Mouse (Mus musculus) midbrain, embryonic 14.5 days (tissue): Measurements from ENCODE around the gene Tedc2. TPM values are rescaled to one million over a fixed set of nuclear protein-coding genes. Genes with fewer than 3 reads are reported as not detected.

Experiments
- ATAC-seq: fragments of 200-750 bp; cut with Nextera tagmentation; 2 replicates; pipeline ENCODE4 v1.8.0; 2017; ENCODE audit warnings: moderate number of reproducible peaks, moderate library complexity; ENCODE audit not compliant: low FRiP score, low TSS enrichment
- DNase-seq: peaks from one replicate; pipeline ENCODE4 v3.0.0-alpha.2; 2015
- H3K27ac ChIP-seq: fragments of 300-500 bp; sonication (generic); replicated peaks from 2 replicates; pipeline ENCODE4 v1.5.1; 2014; ENCODE audit warnings: mild to moderate bottlenecking, low read depth, low read length, moderate library complexity
- H3K27me3 ChIP-seq: fragments of 300-500 bp; sonication (generic); 2 replicates; pipeline ENCODE4 v1.6.1; 2014; ENCODE audit warnings: low read length, control low read depth, mixed read lengths; ENCODE audit not compliant: control insufficient read depth, insufficient read depth
- H3K36me3 ChIP-seq: fragments of 300-500 bp; sonication (generic); 2 replicates; pipeline ENCODE4 v1.6.1; 2014; ENCODE audit warnings: low read length, control low read depth; ENCODE audit not compliant: control insufficient read depth, insufficient read depth
- H3K4me1 ChIP-seq: fragments of 300-500 bp; sonication (generic); 2 replicates; pipeline ENCODE4 v1.6.1; 2014; ENCODE audit warnings: mild to moderate bottlenecking, antibody characterized with exemption, low read length, control low read depth; ENCODE audit not compliant: control insufficient read depth, insufficient read depth
- H3K4me2 ChIP-seq: fragments of 300-500 bp; sonication (generic); 2 replicates; pipeline ENCODE4 v1.6.1; 2014; ENCODE audit warnings: mild to moderate bottlenecking, low read length, moderate library complexity
- H3K4me3 ChIP-seq: fragments of 300-500 bp; sonication (generic); replicated peaks from 2 replicates; pipeline ENCODE4 v1.5.1; 2014; ENCODE audit warnings: low read depth, low read length
- H3K9ac ChIP-seq: fragments of 300-500 bp; sonication (generic); replicated peaks from 2 replicates; pipeline ENCODE4 v1.6.1; 2014; ENCODE audit warnings: mild to moderate bottlenecking, low read length, moderate library complexity
- H3K9me3 ChIP-seq: fragments of 300-500 bp; sonication (generic); 2 replicates; pipeline ENCODE4 v1.6.1; 2016; ENCODE audit warnings: low read length, control low read depth, mixed read lengths; ENCODE audit not compliant: control insufficient read depth
- WGBS: fragments of 180-500 bp; shearing (Covaris S2); extraction: QIAGEN DNeasy Blood & Tissue Kit; methylation state at CpG from one replicate; pipeline ENCODE4 v1.1.7; 2014; 5-methylcytosine and 5-hydroxymethylcytosine counted together
- polyA plus RNA-seq: library from polyadenylated mRNA; unstranded; fragments of >200 nt; fragmentation: Nextera tagmentation; extraction: Ambion mirVana; gene quantifications from 2 replicates; pipeline ENCODE4 v1.2.1, GENCODE M21; 2014

Gene Tedc2
- polyA plus RNA-seq, 1 experiment from 2014 or later: 9.0 TPM

GRCm38 (mm10) chr17:24193769-24194168, 26.9 kb downstream of the Tedc2 start:
- peaks cover 10% of the 10 kb centered on the region; the same call in 1 of the 2 replicates for H3K36me3 ChIP-seq
- H3K4me2 ChIP-seq: no peak overlapping the region
- DNase-seq (no peak), ATAC-seq (no peak)
- H3K4me1 ChIP-seq: no peaks in the 10 kb centered on the region
- H3K4me3 ChIP-seq: no peak overlapping the region
- H3K9me3 ChIP-seq: no peaks in the 10 kb centered on the region
- H3K27me3 ChIP-seq: no peaks in the 10 kb centered on the region
- no peak overlapping the region for H3K27ac ChIP-seq
- no peak overlapping the region for H3K9ac ChIP-seq
- WGBS: 90% methylated on average over 5 of the region's 5 CpGs

- DNase-seq: no peak
- Histone ChIP-seq H3K27ac (no peak overlapping the region), H3K4me1 (no peaks in the 10 kb centered on the region), H3K36me3 (peaks cover 15% of the 10 kb centered on the region; the same call in 1 of the 2 replicates), H3K4me2 (no peak overlapping the region), H3K27me3 (no peaks in the 10 kb centered on the region), H3K9ac (no peak overlapping the region), H3K9me3 (no peaks in the 10 kb centered on the region), H3K4me3 (no peak overlapping the region)
- no peak for ATAC-seq
- WGBS: 93% methylated on average over 8 of the region's 8 CpGs
These were observed 27.4 kb downstream of the Tedc2 start for GRCm38 (mm10) chr17:24193268-24193667.

- 89% methylated on average over 8 of the region's 8 CpGs for WGBS
- no peaks in the 10 kb centered on the region for H3K27me3 ChIP-seq
- H3K4me3 ChIP-seq: no peak overlapping the region
- H3K4me2 ChIP-seq: no peak overlapping the region
- DNase-seq (no peak), ATAC-seq (no peak)
- peaks cover 19% of the 10 kb centered on the region; the same call in 1 of the 2 replicates for H3K36me3 ChIP-seq
- H3K27ac ChIP-seq: no peak overlapping the region
- H3K9ac ChIP-seq: no peak overlapping the region
- no peaks in the 10 kb centered on the region for H3K9me3 ChIP-seq
- H3K4me1 ChIP-seq: no peaks in the 10 kb centered on the region
These were observed 27.8 kb downstream of the Tedc2 start for GRCm38 (mm10) chr17:24192848-24193247.

GRCm38 (mm10) chr17:24191481-24191880, 29.2 kb downstream of the Tedc2 start:
- H3K36me3 ChIP-seq: peaks cover 21% of the 10 kb centered on the region; the same call in 1 of the 2 replicates
- H3K4me3 ChIP-seq: no peak overlapping the region
- H3K4me1 ChIP-seq: no peaks in the 10 kb centered on the region
- DNase-seq (no peak), ATAC-seq (no peak)
- no peaks in the 10 kb centered on the region for H3K27me3 ChIP-seq
- no peak overlapping the region for H3K9ac ChIP-seq
- no peak overlapping the region for H3K4me2 ChIP-seq
- H3K27ac ChIP-seq: no peak overlapping the region
- no peaks in the 10 kb centered on the region for H3K9me3 ChIP-seq
- 81% methylated on average over 4 of the region's 4 CpGs for WGBS

- 83% methylated on average over 2 of the region's 2 CpGs for WGBS
- DNase-seq: no peak
- no peak for ATAC-seq
These were observed 29.7 kb downstream of the Tedc2 start for GRCm38 (mm10) chr17:24190934-24191333.

GRCm38 (mm10) chr17:24174259-24174658, 46.4 kb downstream of the Tedc2 start:
- no peaks in the 10 kb centered on the region for H3K9me3 ChIP-seq
- H3K9ac ChIP-seq: no peak overlapping the region
- H3K27me3 ChIP-seq: no peaks in the 10 kb centered on the region
- no peaks in the 10 kb centered on the region for H3K36me3 ChIP-seq
- no peak overlapping the region for H3K4me3 ChIP-seq
- WGBS: 82% methylated on average over 3 of the region's 3 CpGs
- DNase-seq (no peak), ATAC-seq (no peak)
- peaks cover 6% of the 10 kb centered on the region for H3K4me1 ChIP-seq
- no peak overlapping the region for H3K4me2 ChIP-seq
- no peak overlapping the region for H3K27ac ChIP-seq

More at GRCm38 (mm10) chr17:24190934-24191333, 29.7 kb downstream of the Tedc2 start:
- Histone ChIP-seq H3K4me3 (no peak overlapping the region), H3K27me3 (no peaks in the 10 kb centered on the region), H3K27ac (no peak overlapping the region), H3K9me3 (no peaks in the 10 kb centered on the region), H3K4me1 (no peaks in the 10 kb centered on the region), H3K4me2 (no peak overlapping the region), H3K9ac (no peak overlapping the region), H3K36me3 (peaks cover 25% of the 10 kb centered on the region)

GRCm38 (mm10) chr17:24173423-24173822, 47.2 kb downstream of the Tedc2 start:
- Histone ChIP-seq H3K4me2 (no peak overlapping the region), H3K27ac (no peak overlapping the region), H3K9me3 (no peaks in the 10 kb centered on the region), H3K36me3 (no peaks in the 10 kb centered on the region), H3K9ac (no peak overlapping the region), H3K4me1 (peaks cover 6% of the 10 kb centered on the region), H3K4me3 (no peak overlapping the region), H3K27me3 (no peaks in the 10 kb centered on the region)
- WGBS: 2% methylated on average over 3 of the region's 3 CpGs
- DNase-seq (peak; percentile 92), ATAC-seq (no peak)

- no peaks in the 10 kb centered on the region for H3K9me3 ChIP-seq
- H3K4me1 ChIP-seq: peaks cover 18% of the 10 kb centered on the region
- H3K36me3 ChIP-seq: peaks cover 6% of the 10 kb centered on the region
- no peak overlapping the region for H3K4me2 ChIP-seq
- 91% methylated on average over 4 of the region's 4 CpGs for WGBS
- H3K27me3 ChIP-seq: no peaks in the 10 kb centered on the region
- H3K4me3 ChIP-seq: no peak overlapping the region
- DNase-seq (no peak), ATAC-seq (no peak)
- H3K9ac ChIP-seq: no peak overlapping the region
- H3K27ac ChIP-seq: no peak overlapping the region
These were observed 48.9 kb downstream of the Tedc2 start for GRCm38 (mm10) chr17:24171738-24172137.

GRCm38 (mm10) chr17:24170729-24171128, 49.9 kb downstream of the Tedc2 start:
- peaks cover 18% of the 10 kb centered on the region for H3K4me1 ChIP-seq
- no peaks in the 10 kb centered on the region for H3K9me3 ChIP-seq
- H3K36me3 ChIP-seq: peaks cover 11% of the 10 kb centered on the region
- H3K4me3 ChIP-seq: no peak overlapping the region
- no peaks in the 10 kb centered on the region for H3K27me3 ChIP-seq
- H3K27ac ChIP-seq: no peak overlapping the region
- no peak overlapping the region for H3K9ac ChIP-seq
- DNase-seq (no peak), ATAC-seq (no peak)
- WGBS: 83% methylated on average over 5 of the region's 5 CpGs
- H3K4me2 ChIP-seq: no peak overlapping the region
